Mouse (Mus musculus): ENCODE measurements around the gene Mecr. TPM values are rescaled to one million over a fixed set of nuclear protein-coding genes. Genes with fewer than 3 reads are reported as not detected.

The Mecr gene
- total RNA-seq (2023; ENCODE audit: inconsistent age) = 20.6 to 27.6 TPM (median 24.2 TPM) in 4 replicates

DNA sequence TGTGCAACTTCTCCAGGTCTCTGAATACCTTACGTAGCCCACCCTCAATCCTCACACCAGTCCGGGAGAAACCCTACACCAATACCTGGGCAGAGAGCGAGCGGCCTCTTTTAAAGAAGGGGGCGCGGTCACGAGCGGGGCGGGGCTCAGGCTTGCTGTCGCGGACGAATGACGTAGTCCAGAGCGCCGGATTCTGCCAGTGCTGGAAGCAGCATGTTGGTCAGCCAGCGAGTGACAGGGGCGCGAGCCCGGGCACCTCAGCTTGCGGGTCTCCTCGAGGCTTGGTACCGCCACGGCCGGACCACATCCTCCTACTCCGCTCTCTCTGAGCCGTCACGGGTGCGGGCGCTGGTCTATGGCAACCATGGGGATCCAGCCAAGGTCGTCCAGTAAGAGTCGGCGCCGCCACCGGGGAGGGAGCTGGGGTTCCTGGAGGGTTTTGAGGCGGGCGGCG is at the start of gene Mecr:
TSS of gene Mecr (plus strand) at position 181 of the 454 bp plus-strand sequence.

GRCm38 (mm10) chr4:131837872-131838524 is 5.3 kb upstream of the Mecr start, which contains the start of gene Ptpru:
Gene Ptpru (minus strand): TSS chr4:131838288.

GRCm38 (mm10) chr4:131873293-131874168 is 30.3 kb downstream of the Mecr start, which contains the start of gene Srsf4:
Gene Srsf4 (plus strand): TSS chr4:131873617.

Other genes starting within 250 kb of the Mecr start
- gene Ptpru, start 5.2 kb upstream of the Mecr start, total RNA-seq (2023; ENCODE audit: inconsistent age) = 0.12 to 0.18 TPM (median 0.13 TPM) in 3 of 4 replicates, not detected in the other
- 80.1 to 90.5 TPM (median 83.7 TPM) in 4 replicates for gene Srsf4, start 30.1 kb downstream of the Mecr start, total RNA-seq (2023; ENCODE audit: inconsistent age)
- not detected in 4 replicates for gene Tmem200b, start 78.3 kb downstream of the Mecr start, total RNA-seq (2023; ENCODE audit: inconsistent age)
- gene Gm10300, start 231.2 kb downstream of the Mecr start, total RNA-seq (2023; ENCODE audit: inconsistent age) = 0.29 to 0.30 TPM in 2 of 4 replicates, not detected in the others
- 66.4 to 77.4 TPM (median 73.4 TPM) in 4 replicates for gene Epb41, start 231.9 kb downstream of the Mecr start, total RNA-seq (2023; ENCODE audit: inconsistent age)

Measured in B cell, adult (primary cell).